Mouse (Mus musculus): ENCODE measurements around the gene Zbtb12.
A peak's percentile ranks its signal among the peaks of the same experiment; 100 is the strongest.

Gene Zbtb12

GRCm38 (mm10) chr17:34865981-34866380, 13.3 kb upstream of the Zbtb12 start:
- DNase-seq (ENCODE audit: low spot score in 2 of 2): no peak

GRCm38 (mm10) chr17:34874321-34874720, 5.0 kb upstream of the Zbtb12 start:
- no peak for DNase-seq (ENCODE audit: low spot score in 2 of 2)

- DNase-seq (ENCODE audit: low spot score in 2 of 2): no peak
Observed at GRCm38 (mm10) chr17:34881166-34881565, 1.9 kb downstream of the Zbtb12 start.

DNA sequence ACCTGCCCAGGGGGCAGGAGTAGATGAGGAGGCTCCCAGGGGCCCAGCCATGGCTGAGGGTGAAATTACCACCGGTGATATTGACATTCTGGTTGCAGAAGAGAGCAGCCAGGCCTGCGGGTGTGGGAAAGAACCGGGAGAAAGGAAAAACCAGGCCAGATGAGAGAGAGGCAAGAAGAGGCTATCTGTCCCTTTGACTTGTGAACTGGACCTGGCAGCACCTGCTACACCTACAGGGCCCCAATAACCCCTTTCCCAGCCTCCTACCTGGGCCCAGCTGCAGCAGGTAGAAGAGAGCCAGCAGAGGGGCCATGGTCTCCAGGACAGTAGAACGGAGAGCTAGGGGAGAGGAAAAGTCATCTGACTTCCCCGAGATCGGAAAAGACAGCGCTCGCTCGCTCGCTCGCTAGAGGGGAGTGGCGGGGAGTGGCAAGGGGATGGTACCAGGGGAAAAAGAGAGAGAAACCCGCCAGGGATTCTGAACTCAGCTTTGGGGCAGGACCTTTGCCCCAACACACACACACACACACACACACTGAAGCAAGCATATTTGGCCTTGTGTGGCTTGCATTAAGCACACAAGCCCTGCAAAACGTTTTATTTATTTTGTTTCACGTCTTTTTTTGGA, 2.5 kb downstream of the Zbtb12 start, which contains the start of gene Gm20547:
Gm20547 (minus strand) TSS at position 360 of the 628 bp plus-strand sequence.
- no peak for DNase-seq (ENCODE audit: low spot score in 2 of 2)

DNA sequence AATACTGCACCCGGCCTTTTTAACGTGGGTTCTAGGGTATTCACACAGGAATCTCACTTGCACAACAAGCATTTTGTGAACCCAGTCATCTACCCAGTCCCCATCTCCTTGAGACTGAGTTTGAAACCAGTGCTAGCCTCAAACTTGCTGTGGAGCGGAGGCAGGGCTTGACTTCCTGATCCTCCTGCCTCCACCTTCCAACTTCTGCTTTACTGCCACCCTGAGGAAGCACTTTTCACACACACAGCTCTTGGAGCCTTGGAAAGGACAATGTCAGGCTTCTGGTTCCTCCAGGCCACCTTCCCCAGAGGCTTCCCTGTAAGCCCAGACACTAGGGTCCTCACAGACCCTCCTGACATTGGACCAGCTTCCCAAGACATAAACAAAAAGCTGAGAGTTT, 4.0 kb downstream of the Zbtb12 start:
- DNase-seq (ENCODE audit: low spot score in 2 of 2): no peak

DNA sequence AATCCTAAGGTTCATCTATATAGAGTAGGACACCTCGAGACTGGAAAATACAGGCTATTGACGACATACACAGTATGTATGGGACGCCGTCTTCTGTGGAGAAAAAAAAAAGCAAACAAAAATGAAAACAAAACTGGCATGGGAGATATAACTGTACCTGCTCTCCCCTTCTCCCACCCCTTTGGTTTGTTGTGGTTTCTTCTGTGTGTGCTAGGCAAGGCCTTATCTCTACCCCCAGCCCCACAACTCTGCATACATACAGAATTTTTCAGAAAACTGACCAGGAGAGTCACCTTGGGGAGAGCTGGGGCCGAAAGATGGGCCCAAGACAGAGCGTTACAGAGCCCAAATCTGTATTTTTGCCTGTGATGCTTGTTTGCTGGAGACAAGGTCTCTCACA, 5.4 kb downstream of the Zbtb12 start:
- DNase-seq (ENCODE audit: low spot score in 2 of 2): no peak

- DNase-seq (ENCODE audit: low spot score in 2 of 2): no peak
Observed at GRCm38 (mm10) chr17:34885615-34886014, 6.3 kb downstream of the Zbtb12 start.

DNA sequence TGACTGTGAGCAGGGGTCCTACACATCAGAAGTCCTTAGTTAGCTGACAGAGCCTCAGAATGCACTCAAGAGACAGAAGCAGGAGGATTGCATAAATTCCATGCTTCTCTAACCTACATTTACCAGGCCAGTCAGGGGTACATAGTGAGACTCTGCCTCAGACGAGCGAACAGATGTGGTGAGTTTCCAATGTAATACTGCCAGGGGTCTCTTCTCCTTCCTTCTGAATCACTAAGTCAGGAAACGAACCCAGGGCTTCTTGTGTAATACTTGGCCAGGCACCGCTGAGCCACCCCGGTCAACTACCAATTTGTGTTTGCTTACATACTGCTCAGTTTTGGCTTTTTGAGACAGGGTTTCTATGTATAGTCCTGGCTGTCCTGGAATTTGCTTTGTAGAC, 8.7 kb downstream of the Zbtb12 start:
- DNase-seq (ENCODE audit: low spot score in 2 of 2): no peak

- no peak for DNase-seq (ENCODE audit: low spot score in 2 of 2)
Observed at GRCm38 (mm10) chr17:34890074-34890743, 10.9 kb downstream of the Zbtb12 start.

DNA sequence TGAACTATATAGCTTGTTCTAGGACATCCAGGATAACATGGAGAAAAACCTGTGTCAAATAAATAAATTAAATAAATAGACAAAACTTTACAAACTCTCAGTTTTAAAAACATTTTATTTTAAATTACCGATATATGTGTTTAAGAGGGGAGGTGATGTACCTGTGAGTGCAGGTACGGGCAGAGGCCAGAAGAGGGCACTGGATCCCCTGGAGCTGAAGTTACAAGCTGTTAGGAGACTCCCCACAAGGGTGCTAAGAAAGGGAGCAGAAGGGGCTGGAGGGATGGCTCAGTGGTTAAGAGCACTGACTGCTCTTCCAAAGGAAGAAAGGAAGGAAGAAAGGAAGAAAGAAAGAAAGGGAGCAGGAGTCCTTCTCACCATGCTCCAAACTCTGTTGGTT, 12.1 kb downstream of the Zbtb12 start:
- DNase-seq (ENCODE audit: low spot score in 2 of 2): no peak

- DNase-seq (ENCODE audit: low spot score in 2 of 2): no peak
Observed at GRCm38 (mm10) chr17:34893072-34893824, 14.0 kb downstream of the Zbtb12 start.

DNA sequence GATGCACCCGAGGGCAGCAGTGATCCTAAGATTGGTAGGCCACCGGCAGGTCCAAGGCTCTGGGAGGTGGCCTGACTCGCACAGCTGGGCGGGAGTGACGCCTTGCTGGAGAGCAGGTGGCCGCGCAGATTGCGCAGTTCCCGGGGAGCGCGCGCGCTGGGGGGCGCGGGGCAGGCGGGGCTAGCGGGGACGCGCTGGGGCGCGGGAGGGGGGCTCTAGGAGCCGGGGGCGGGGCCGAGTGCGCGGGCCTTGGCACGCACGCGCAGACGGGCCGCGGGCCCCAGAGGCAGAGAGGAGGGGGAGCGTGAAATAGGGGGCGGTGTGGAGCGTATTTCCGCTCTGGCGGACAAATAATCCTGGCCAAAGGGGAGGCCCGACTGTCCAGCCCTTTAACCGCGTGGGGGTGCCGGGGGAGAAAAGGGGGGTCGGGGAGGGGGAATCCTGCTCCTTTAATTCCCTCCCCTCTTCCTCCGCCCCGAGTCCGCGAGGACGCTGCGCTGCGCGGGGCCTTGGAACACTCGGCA, 14.9 kb downstream of the Zbtb12 start:
- DNase-seq (ENCODE audit: low spot score in 2 of 2): peak; percentile 89 to 90

DNA sequence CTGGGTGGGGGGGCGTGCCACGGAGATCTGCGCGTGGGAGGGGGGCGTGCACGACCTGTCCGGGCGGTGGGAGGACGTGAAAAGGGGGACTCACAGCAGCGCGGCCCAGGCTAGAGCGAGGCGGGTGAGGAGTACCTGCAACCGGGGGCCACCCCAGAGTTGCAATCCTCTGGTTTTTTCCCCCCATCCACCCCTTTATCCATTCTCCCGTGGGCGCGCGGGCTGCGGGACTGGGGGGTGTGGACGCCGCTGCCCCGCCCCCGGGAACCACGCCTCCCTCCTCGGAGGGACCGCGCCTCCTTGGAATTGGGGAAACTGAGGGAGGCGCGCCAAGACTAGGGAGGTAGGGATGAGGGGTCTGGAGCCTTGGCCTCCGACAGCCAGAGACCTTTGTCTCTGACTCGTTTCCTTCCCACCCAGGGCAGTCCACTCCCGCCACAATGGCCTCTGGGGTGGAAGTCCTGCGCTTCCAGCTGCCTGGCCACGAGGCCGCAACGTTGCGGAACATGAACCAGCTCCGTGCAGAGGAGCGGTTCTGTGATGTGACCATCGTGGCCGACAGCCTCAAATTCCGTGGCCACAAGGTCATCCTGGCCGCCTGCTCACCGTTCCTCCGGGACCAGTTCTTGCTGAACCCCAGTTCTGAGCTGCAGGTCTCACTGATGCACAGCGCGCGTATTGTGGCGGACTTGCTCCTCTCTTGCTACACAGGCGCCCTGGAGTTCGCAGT, 15.7 kb downstream of the Zbtb12 start:
- DNase-seq (ENCODE audit: low spot score in 2 of 2): no peak

DNA sequence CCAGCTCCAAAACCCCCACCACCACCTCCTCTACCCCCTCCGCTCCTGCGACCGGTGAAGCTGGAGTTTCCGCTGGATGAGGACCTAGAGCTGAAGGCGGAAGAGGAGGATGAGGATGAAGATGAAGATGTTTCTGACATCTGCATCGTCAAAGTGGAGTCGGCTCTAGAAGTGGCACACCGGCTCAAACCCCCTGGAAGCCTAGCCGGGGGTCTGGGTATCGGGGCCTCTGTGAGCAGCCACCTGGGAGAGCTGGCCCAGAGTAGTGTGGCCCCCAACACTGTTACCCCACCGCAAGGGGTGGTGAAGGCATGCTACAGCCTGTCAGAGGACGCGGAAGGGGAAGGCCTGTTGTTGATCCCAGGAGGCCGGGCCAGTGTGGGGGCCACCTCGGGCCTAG, 16.4 kb downstream of the Zbtb12 start:
- DNase-seq (ENCODE audit: low spot score in 2 of 2): no peak

GRCm38 (mm10) chr17:34896366-34896765, 17.1 kb downstream of the Zbtb12 start:
- no peak for DNase-seq (ENCODE audit: low spot score in 2 of 2)

GRCm38 (mm10) chr17:34897373-34898159, 18.3 kb downstream of the Zbtb12 start:
- no peak for DNase-seq (ENCODE audit: low spot score in 2 of 2)

DNA sequence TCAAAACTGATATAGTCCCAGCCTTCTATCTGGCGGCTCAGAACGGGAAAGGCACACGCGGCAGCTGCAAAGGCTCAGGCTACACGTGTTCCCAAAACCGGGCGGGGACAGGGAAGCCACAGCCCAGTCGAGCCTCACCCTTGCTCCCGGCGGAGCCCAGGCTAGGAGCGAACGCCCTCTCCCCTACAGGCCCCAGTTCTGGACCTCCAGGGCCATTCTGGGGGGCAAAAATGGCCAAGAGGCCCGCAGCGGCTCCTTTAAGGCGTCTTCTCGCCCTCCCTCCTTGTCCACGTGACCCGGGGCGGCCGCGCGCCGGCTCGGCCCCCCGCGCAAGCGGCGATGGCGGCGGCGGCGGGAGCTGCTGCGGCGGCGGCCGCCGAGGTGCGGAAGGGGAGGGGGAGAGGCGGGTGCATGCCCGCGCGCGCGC, 18.9 kb downstream of the Zbtb12 start, which contains the start of the genes C2 and Ehmt2:
C2 (minus strand) TSS at position 106 of the 427 bp plus-strand sequence.
Ehmt2 (plus strand) TSS at position 310 of the 427 bp plus-strand sequence.
- DNase-seq (ENCODE audit: low spot score in 2 of 2): peak; percentile 75 to 82

DNA sequence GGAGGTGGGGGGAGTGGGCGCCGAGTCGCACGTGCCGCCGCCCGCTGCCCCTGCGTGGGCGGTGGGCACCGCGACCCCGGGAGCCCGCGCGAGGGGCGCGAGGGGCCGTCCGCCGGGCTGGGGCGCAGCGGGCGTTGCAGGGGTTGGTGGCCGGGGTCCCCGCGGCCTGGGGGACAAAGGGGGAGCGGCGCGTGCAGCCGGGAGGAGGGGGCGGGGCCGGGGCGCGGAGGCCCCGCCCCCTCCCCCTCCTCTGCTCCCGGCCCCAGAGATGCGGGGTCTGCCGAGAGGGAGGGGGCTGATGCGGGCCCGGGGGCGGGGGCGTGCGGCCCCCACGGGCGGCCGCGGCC, 19.4 kb downstream of the Zbtb12 start:
- DNase-seq (ENCODE audit: low spot score in 2 of 2): no peak

GRCm38 (mm10) chr17:34899053-34899889, 20.0 kb downstream of the Zbtb12 start:
- peak; percentile 34 to 46 for DNase-seq (ENCODE audit: low spot score in 2 of 2)

GRCm38 (mm10) chr17:34899890-34900243, 20.6 kb downstream of the Zbtb12 start:
- DNase-seq (ENCODE audit: low spot score in 2 of 2): peak in 1 of 2 experiments; percentile 50
